Mouse (Mus musculus) heart, postnatal 0 days (tissue): ENCODE data around the gene Opa3.

Source experiments
- CTCF ChIP-seq: IDR thresholded peaks from 2 replicates; pipeline ENCODE4 v1.5.1; 2016; ENCODE audit warnings: antibody characterized with exemption, control low read depth, low read depth
- EP300 ChIP-seq: IDR thresholded peaks from 2 replicates; pipeline ENCODE4 v1.6.1; 2016; ENCODE audit warnings: antibody characterized with exemption, low read depth

- TF ChIP-seq CTCF: no peak; the same call in 1 of the 2 replicates
- TF ChIP-seq EP300: no peak
Observed at GRCm38 (mm10) chr7:19211996-19212755, 16.0 kb upstream of the Opa3 start, which contains the start of gene Gpr4.
